Mouse (Mus musculus): ENCODE measurements around the gene 3110040N11Rik.

Gene 3110040N11Rik

GRCm38 (mm10) chr7:81740010-81740409 lies 49.3 kb downstream of the 3110040N11Rik start:
- in situ Hi-C loops (cut with MboI, MseI), result no loop called here

GRCm38 (mm10) chr7:81738720-81739385 lies 50.4 kb downstream of the 3110040N11Rik start:
- in situ Hi-C loops (cut with MboI, MseI), result no loop called here

DNA sequence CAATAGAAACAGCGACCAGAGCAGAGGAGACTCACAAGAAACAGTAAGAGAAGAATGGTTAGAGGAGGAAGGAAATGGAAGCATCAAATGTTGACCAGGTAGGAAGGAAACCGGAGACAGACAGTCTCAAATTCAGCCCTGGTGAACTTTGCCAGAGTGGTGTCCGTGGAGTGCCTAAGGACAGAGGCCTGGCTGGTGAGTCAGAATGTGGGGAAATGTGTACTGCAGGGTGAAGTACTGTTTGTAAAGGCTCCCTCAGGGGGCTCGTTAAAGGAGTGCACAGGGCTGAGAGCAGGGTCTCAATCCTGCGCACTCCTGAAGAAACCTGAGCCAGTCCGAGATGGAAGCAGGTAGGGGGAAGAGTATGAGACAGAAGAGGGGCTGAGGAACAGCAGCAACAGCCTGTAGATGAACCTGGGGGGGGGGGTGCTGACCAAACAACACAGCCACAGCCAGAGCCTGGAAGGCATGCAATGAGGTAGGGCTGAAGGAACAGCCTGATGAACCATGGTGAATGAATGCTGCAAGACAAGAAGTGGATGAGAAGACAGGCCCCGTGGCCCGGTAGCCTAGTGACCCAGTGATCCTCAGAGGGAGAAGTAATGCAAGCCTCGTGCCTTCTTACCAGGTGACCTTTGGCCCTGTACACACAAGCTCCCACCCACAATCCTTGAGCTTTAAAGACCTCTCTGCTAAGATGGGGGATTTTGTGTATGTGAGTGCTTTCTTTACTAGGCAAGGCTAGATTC lies 53.8 kb downstream of the 3110040N11Rik start:
- in situ Hi-C loops (cut with MboI, MseI), result no loop called here

GRCm38 (mm10) chr7:81732183-81733089 lies 56.8 kb downstream of the 3110040N11Rik start:
- in situ Hi-C loops (cut with MboI, MseI), result no loop called here

All from T-helper 17 cell (primary cell).